Mouse (Mus musculus): ENCODE results near the gene Spopl. TPM values are rescaled to one million over a fixed set of nuclear protein-coding genes. Genes with fewer than 3 reads are reported as not detected.
"Not testable (repeated sequence)": the region's sequence is repeated elsewhere in the genome, so short reads cannot be mapped to it uniquely, and the experiment has no call there.

The Spopl gene
- polyA plus RNA-seq, 1 experiment from 2014 or later = 11.6 TPM

DNA sequence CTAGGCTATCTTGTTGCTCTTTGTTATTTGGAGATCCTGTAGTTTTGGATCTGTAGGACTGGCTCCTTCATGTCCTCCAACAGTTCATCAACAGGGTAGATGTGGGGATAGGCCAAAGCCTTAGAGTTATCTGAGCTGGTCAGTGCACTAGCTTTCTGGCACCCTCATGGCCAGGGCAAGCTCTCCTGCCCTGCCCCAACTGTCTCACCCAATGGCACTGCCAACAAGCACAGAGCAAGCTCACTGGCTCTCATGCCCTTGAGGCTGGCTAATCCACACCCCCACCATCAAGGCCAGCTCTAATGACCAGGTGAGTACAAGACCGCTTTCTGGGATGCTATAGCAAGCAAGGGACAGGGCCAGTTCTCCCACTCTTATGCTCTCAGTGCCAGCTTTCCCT lies 24.7 kb downstream of the Spopl start:
- Histone ChIP-seq H3K4me1 (peaks cover 9% of the 10 kb centered on the region; the same call in 1 of the 2 replicates), H3K4me2 (no peak overlapping the region), H3K36me3 (0 out of 2 replicates have a peak, but pooled peaks cover 2% of the 10 kb centered on the region), H3K27ac (no peak overlapping the region), H3K9me3 (replicated peaks) (no peaks in the 10 kb centered on the region), H3K27me3 (replicated peaks) (no peaks in the 10 kb centered on the region), H3K4me3 (no peak overlapping the region), H3K9ac (no peak overlapping the region)
- ATAC-seq = no peak
- 75% methylated on average over 1 of the region's 1 CpGs for WGBS (ENCODE audit: insufficient replicate concordance)

DNA sequence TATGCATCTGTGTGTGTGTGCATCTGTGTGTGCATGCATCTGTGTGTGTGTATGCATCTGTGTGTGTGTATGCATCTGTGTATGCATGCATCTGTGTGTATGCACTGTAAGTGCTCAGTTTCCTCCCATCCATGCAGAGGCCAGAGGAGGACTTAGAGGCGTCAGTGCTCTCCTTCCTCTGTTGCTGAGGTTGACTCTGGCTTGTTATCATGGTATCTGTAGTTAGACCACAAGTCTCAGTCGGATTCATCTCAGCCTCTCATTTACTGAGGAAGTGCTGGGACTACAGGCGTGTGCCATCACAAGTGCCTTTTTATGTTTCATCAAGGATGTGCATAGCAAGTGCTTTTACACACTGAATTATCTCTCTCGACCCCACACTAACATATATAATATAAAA lies 31.9 kb downstream of the Spopl start:
- H3K4me1 ChIP-seq = no peaks in the 10 kb centered on the region
- no peak overlapping the region for H3K9ac ChIP-seq
- no peak overlapping the region for H3K4me3 ChIP-seq
- H3K4me2 ChIP-seq = no peak overlapping the region
- no peak overlapping the region for H3K27ac ChIP-seq
- WGBS (ENCODE audit: insufficient replicate concordance) = 47% methylated on average over 4 of the region's 4 CpGs
- peaks cover 29% of the 10 kb centered on the region for H3K36me3 ChIP-seq
- H3K27me3 ChIP-seq (replicated peaks) = no peaks in the 10 kb centered on the region
- ATAC-seq = no peak
- H3K9me3 ChIP-seq (replicated peaks) = no peaks in the 10 kb centered on the region

DNA sequence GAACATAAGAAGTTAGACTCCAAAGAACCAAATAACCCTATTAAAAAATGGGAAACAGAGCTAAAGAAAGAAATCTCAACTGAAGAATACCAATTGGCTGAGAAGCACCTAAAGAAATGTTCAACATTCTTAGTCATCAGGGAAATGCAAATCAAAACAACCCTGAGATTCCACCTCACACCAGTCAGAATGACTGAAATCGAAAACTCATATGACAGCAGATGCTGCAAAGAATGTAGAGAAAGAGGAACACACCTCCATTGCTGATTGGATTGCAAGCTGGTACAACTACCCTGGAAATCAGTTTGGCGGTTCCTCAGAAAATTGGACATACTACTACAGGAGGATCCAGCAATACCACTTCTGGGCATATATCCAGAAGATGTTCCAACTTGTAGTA lies 44.2 kb downstream of the Spopl start:
- not testable (repeated sequence) for H3K9me3 ChIP-seq (replicated peaks); H3K4me1 ChIP-seq; ATAC-seq; H3K4me3 ChIP-seq; H3K9ac ChIP-seq; H3K27ac ChIP-seq; H3K27me3 ChIP-seq (replicated peaks); H3K4me2 ChIP-seq
- 88% methylated on average over 2 of the region's 2 CpGs for WGBS (ENCODE audit: insufficient replicate concordance)
- peaks cover 57% of the 10 kb centered on the region for H3K36me3 ChIP-seq

DNA sequence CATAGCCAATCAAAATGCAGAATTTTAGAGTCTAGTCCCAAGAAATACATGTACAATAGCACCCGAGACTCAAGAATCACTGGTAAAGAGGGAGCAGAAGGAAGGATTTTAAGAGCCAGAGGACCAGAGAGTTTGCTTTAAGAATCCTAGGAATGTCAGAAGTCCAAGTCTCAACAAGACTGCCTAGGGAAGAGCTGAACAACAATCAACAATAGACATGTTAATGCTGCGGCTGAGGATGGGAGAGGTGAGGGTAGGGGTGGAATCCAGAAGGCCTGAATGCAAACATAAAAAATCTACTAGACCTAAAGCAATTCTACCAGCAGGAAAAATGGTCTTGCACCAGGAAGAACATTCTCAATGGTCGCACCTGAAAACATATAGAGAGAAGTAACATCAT lies 66.8 kb downstream of the Spopl start:
- no peak overlapping the region for H3K27ac ChIP-seq
- H3K4me2 ChIP-seq = no peak overlapping the region
- no peaks in the 10 kb centered on the region for H3K4me1 ChIP-seq
- no peak overlapping the region for H3K4me3 ChIP-seq
- peaks cover 30% of the 10 kb centered on the region for H3K36me3 ChIP-seq
- no peaks in the 10 kb centered on the region for H3K27me3 ChIP-seq (replicated peaks)
- no peak overlapping the region for H3K9ac ChIP-seq
- ATAC-seq = no peak
- WGBS (ENCODE audit: insufficient replicate concordance) = 91% methylated on average over 3 of the region's 3 CpGs
- 0 out of 2 replicates have a peak, but pooled peaks cover 3% of the 10 kb centered on the region for H3K9me3 ChIP-seq (replicated peaks)

DNA sequence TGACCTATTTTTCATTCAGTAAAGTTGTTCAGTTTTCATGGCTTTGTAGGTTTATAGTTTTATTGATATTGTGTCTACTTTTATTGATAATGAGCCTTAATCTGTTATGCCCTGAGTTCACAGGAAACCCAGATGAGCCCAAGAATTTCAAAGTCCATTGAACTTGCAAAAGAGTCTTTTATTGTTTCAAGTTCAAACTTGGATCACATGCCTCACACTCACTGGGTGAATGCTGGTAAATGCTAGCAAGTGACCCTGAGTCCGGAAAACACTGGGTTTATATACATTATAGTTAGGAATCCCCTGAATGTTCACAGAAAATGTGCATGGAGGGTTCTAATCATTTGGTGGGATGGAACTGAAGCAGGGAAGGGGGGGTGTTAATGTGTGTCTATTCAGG lies 90.2 kb downstream of the Spopl start:
- H3K36me3 ChIP-seq = no peaks in the 10 kb centered on the region
- H3K4me1 ChIP-seq = no peaks in the 10 kb centered on the region
- ATAC-seq = no peak
- H3K9me3 ChIP-seq (replicated peaks) = no peaks in the 10 kb centered on the region
- no peak overlapping the region for H3K4me3 ChIP-seq
- H3K4me2 ChIP-seq = no peak overlapping the region
- H3K27me3 ChIP-seq (replicated peaks) = no peaks in the 10 kb centered on the region
- WGBS (ENCODE audit: insufficient replicate concordance) = 70% methylated on average over 1 of the region's 1 CpGs
- H3K9ac ChIP-seq = no peak overlapping the region
- H3K27ac ChIP-seq = no peak overlapping the region

DNA sequence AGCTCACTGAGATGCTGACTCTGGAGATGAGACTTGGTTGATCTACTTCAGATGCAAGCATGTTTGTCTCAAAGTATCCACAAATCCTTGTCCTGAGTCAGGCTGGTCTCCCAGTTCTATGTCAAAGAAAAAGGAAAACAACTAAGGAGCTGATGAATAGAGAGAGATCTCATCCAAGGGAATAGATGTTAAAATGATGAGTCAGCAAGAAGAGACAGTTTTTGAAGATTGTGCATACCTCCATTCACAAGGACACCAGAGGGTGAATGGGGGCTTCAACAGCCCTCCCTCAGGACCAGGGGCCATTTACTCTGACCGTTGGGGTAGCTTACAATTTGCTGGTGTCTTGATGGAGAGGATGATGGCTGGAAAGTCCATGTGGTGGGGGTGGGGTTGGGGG lies 104.4 kb downstream of the Spopl start:
- Histone ChIP-seq H3K36me3 (no peaks in the 10 kb centered on the region), H3K4me1 (no peaks in the 10 kb centered on the region), H3K9ac (no peak overlapping the region), H3K9me3 (replicated peaks) (no peaks in the 10 kb centered on the region), H3K27ac (no peak overlapping the region), H3K4me3 (no peak overlapping the region), H3K27me3 (replicated peaks) (no peaks in the 10 kb centered on the region), H3K4me2 (no peak overlapping the region)
- 57% methylated on average over 1 of the region's 1 CpGs for WGBS (ENCODE audit: insufficient replicate concordance)
- no peak for ATAC-seq

DNA sequence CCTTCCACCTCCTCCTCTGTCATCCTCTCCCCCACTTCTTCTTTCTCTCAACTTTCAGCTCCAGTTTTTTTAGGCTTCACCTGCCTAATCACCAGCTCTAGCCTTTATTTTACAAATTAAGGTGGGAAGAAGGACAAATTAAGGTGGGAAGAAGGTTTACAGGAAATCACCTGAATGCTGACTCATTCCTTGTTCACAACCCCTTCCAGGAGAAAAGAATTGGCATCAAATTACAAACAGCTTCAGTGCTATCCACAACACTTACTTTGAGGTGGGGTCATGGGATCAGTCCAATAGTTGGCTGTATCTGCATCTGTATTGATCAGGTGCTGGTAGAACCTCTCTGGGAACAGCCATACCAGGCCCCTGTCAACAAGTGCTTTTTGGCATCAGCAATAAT lies 114.5 kb downstream of the Spopl start:
- Histone ChIP-seq H3K9ac (no peak overlapping the region), H3K36me3 (no peaks in the 10 kb centered on the region), H3K4me2 (no peak overlapping the region), H3K4me1 (no peaks in the 10 kb centered on the region), H3K9me3 (replicated peaks) (no peaks in the 10 kb centered on the region), H3K27ac (no peak overlapping the region), H3K27me3 (replicated peaks) (no peaks in the 10 kb centered on the region), H3K4me3 (no peak overlapping the region)
- ATAC-seq = no peak

Measured in liver, embryonic 12.5 days (tissue).